Comparison of ENCODE assay signal across 11 mouse cellular contexts in genomic region chr12:37240975-37241565, GRCm38 (mm10). TPM values are rescaled to one million over a fixed set of nuclear protein-coding genes. Genes with fewer than 3 reads are reported as not detected.
DNase-seq lines count a peak whose midpoint lies in the region; ATAC-seq and TF ChIP-seq lines count a peak whose summit lies in the region.
"Had no signal": no experiment of that assay in that cellular context is flagged by ENCODE, and none has a peak within 500 bp of the region (broad histone marks: within the 10 kb centered on the region; RNA-seq: fewer than 3 reads in every experiment).

No protein-coding gene starts in this region.

- TF ChIP-seq EP300 in heart, postnatal 0 days (IDR thresholded peaks at IDR 0.05; ENCODE audit: low read depth) = no peak

- no peaks in the 10 kb centered on the region for H3K27me3 ChIP-seq in heart, postnatal 0 days (ENCODE audit: control insufficient read depth, insufficient read depth, low read length)
- H3K27me3 ChIP-seq in heart, embryonic 12.5 days (replicated peaks) = no peaks in the 10 kb centered on the region
- H3K27me3 ChIP-seq in testis, adult 2 months (ENCODE audit: control insufficient read depth, insufficient read depth, low read length) = no peaks in the 10 kb centered on the region
- no peaks in the 10 kb centered on the region for H3K27me3 ChIP-seq in liver, embryonic 16.5 days (ENCODE audit: control insufficient read depth, insufficient read depth, low read depth, low read length)
- H3K27me3 ChIP-seq in cerebellum, adult 2 months (ENCODE audit: control insufficient read depth, insufficient read depth, low read length) = no peaks in the 10 kb centered on the region
- H3K27me3 ChIP-seq: limb, embryonic 13.5 days; midbrain, embryonic 12.5 days had no signal

- H3K4me1 ChIP-seq in heart, postnatal 0 days (ENCODE audit: control insufficient read depth, insufficient read depth) = no peaks in the 10 kb centered on the region
- H3K4me1 ChIP-seq in heart, embryonic 12.5 days (replicated peaks) = no peaks in the 10 kb centered on the region
- H3K4me1 ChIP-seq in testis, adult 2 months (ENCODE audit: control insufficient read depth, insufficient read depth, low read length) = no peaks in the 10 kb centered on the region
- no peaks in the 10 kb centered on the region for H3K4me1 ChIP-seq in liver, embryonic 16.5 days (ENCODE audit: control insufficient read depth, low read depth, low read length)
- H3K4me1 ChIP-seq in cerebellum, adult 2 months (ENCODE audit: control insufficient read depth, insufficient read depth, low read length) = no peaks in the 10 kb centered on the region
- H3K4me1 ChIP-seq: midbrain, embryonic 12.5 days had no signal

- WGBS in heart, postnatal 0 days = 67% methylated on average over 5 of the region's 5 CpGs
- WGBS in heart, embryonic 12.5 days = 74% methylated on average over 5 of the region's 5 CpGs
- WGBS in liver, embryonic 16.5 days (ENCODE audit: insufficient replicate concordance) = 39% methylated on average over 5 of the region's 5 CpGs
- WGBS in cerebellum, adult 2 months = 72% methylated on average over 5 of the region's 5 CpGs

- TF ChIP-seq POLR2A in testis, adult 2 months (IDR thresholded peaks at IDR 0.05; ENCODE audit: control insufficient read depth, low read depth, low read length) = no peak
- TF ChIP-seq POLR2A in cerebellum, adult 2 months (IDR thresholded peaks at IDR 0.05; ENCODE audit: borderline replicate concordance, insufficient read depth, low read length) = no peak

- no peak overlapping the region for H3K4me3 ChIP-seq in heart, postnatal 0 days (ENCODE audit: low read depth, low read length)
- no peak overlapping the region for H3K4me3 ChIP-seq in heart, embryonic 12.5 days
- no peak overlapping the region for H3K4me3 ChIP-seq in testis, adult 2 months (ENCODE audit: control insufficient read depth, low read depth, low read length)
- H3K4me3 ChIP-seq in liver, embryonic 16.5 days (ENCODE audit: low read depth, low read length) = peak overlapping the region; percentile 20; the same call in 1 of the 2 replicates
- no peak overlapping the region for H3K4me3 ChIP-seq in cerebellum, adult 2 months (replicated peaks; ENCODE audit: insufficient read depth, low read depth, low read length)
- H3K4me3 ChIP-seq: limb, embryonic 13.5 days; midbrain, embryonic 12.5 days had no signal

- H3K9ac ChIP-seq in heart, postnatal 0 days (replicated peaks; ENCODE audit: low read depth, low read length) = no peak overlapping the region
- H3K9ac ChIP-seq in heart, embryonic 12.5 days = no peak overlapping the region
- no peak overlapping the region for H3K9ac ChIP-seq in liver, embryonic 16.5 days (ENCODE audit: low read depth, low read length)
- H3K9ac ChIP-seq: limb, embryonic 13.5 days; midbrain, embryonic 12.5 days had no signal

- no peaks in the 10 kb centered on the region for H3K9me3 ChIP-seq in heart, postnatal 0 days (replicated peaks; ENCODE audit: control insufficient read depth, low read length)
- H3K9me3 ChIP-seq in heart, embryonic 12.5 days (replicated peaks) = no peaks in the 10 kb centered on the region
- H3K9me3 ChIP-seq in liver, embryonic 16.5 days (replicated peaks; ENCODE audit: control insufficient read depth, low read length) = no peaks in the 10 kb centered on the region
- H3K9me3 ChIP-seq: limb, embryonic 13.5 days; midbrain, embryonic 12.5 days had no signal

- H3K4me2 ChIP-seq in heart, postnatal 0 days (ENCODE audit: low read depth, low read length) = 0 out of 2 replicates have a peak overlapping the region, but pooled peaks have one; percentile 0
- H3K4me2 ChIP-seq in heart, embryonic 12.5 days = no peak overlapping the region
- H3K4me2 ChIP-seq in liver, embryonic 16.5 days (ENCODE audit: low read depth, low read length) = peak overlapping the region; percentile 36
- H3K4me2 ChIP-seq: limb, embryonic 13.5 days; midbrain, embryonic 12.5 days had no signal

- no peaks in the 10 kb centered on the region for H3K36me3 ChIP-seq in heart, postnatal 0 days (replicated peaks; ENCODE audit: control insufficient read depth, insufficient read depth, low read length)
- no peaks in the 10 kb centered on the region for H3K36me3 ChIP-seq in heart, embryonic 12.5 days
- no peaks in the 10 kb centered on the region for H3K36me3 ChIP-seq in testis, adult 2 months (ENCODE audit: control insufficient read depth, insufficient read depth, low read length)
- H3K36me3 ChIP-seq in liver, embryonic 16.5 days (ENCODE audit: control insufficient read depth, insufficient read depth) = no peaks in the 10 kb centered on the region
- H3K36me3 ChIP-seq: limb, embryonic 13.5 days; midbrain, embryonic 12.5 days had no signal

- H3K27ac ChIP-seq in heart, postnatal 0 days (ENCODE audit: low read depth) = no peak overlapping the region
- no peak overlapping the region for H3K27ac ChIP-seq in heart, embryonic 12.5 days (ENCODE audit: poor library complexity, severe bottlenecking)
- H3K27ac ChIP-seq in testis, adult 2 months (ENCODE audit: control insufficient read depth, insufficient read depth, low read depth, low read length) = peak overlapping the region; percentile 56; the same call in 1 of the 2 replicates
- H3K27ac ChIP-seq in liver, embryonic 16.5 days (ENCODE audit: low read length) = peak overlapping the region; percentile 70
- no peak overlapping the region for H3K27ac ChIP-seq in cerebellum, adult 2 months (ENCODE audit: insufficient read depth, low read length)
- H3K27ac ChIP-seq: limb, embryonic 13.5 days; midbrain, embryonic 12.5 days had no signal

- DNase-seq in heart, postnatal 0 days (ENCODE audit: low spot score) = no peak
- no peak for DNase-seq in testis, postnatal 10 days (ENCODE audit: low spot score)
- DNase-seq in cerebellum, adult 9-11 months = no peak
- DNase-seq in cerebellum, adult 2 months = no peak
- DNase-seq: retina, postnatal 1 day; thymus, postnatal 14 days had no signal

- no peak for TF ChIP-seq CTCF in heart, postnatal 0 days (IDR thresholded peaks at IDR 0.05; ENCODE audit: low read depth)
- no peak for TF ChIP-seq CTCF in testis, adult 2 months (IDR thresholded peaks at IDR 0.05; ENCODE audit: control insufficient read depth, insufficient read depth, insufficient replicate concordance, low read depth, low read length)
- TF ChIP-seq CTCF in cerebellum, adult 2 months (IDR thresholded peaks at IDR 0.05; ENCODE audit: borderline replicate concordance, insufficient read depth, low read depth, low read length) = no peak

- no peak for ATAC-seq in heart, postnatal 0 days (ENCODE audit: insufficient read depth, low read depth)
- no peak for ATAC-seq in heart, embryonic 12.5 days (ENCODE audit: insufficient number of reproducible peaks, low FRiP score)
- ATAC-seq in liver, embryonic 16.5 days (ENCODE audit: low read depth) = peak; percentile 66

RNA-seq across cellular contexts. Expression of gene Agmo, which starts 0.4 kb away (rescaled TPM):
- total RNA-seq in heart, postnatal 0 days (2014; rRNA removed; ENCODE audit: low replicate concordance) = 0.27 and 1.9 TPM in 2 replicates
- 0.70 and 0.74 TPM in 2 replicates for polyA plus RNA-seq in heart, postnatal 0 days (2015; fragmentation: Nextera tagmentation; extraction: Ambion mirVana)
- 0.22 and 0.37 TPM in 2 replicates for polyA plus RNA-seq in heart, embryonic 12.5 days (2016; fragmentation: Nextera tagmentation; extraction: Ambion mirVana)
- polyA plus RNA-seq in testis, adult 2 months (2012; rRNA removed) = 0.34 and 0.40 TPM in 2 replicates
- polyA plus RNA-seq in liver, embryonic 16.5 days (2015; fragmentation: Nextera tagmentation; extraction: Ambion mirVana) = 14.7 and 17.5 TPM in 2 replicates
- polyA plus RNA-seq in cerebellum, adult 2 months (2012; rRNA removed) = 4.0 and 5.4 TPM in 2 replicates

Comparison
In these comparisons a context has a peak if more than half of its experiments do, and no peak if none do; other contexts are left out.
1. H3K27ac ChIP-seq: peak in testis, adult 2 months (single experiment) and liver, embryonic 16.5 days (single experiment); none in heart, postnatal 0 days (single experiment), heart, embryonic 12.5 days (single experiment) and cerebellum, adult 2 months (single experiment).